Mouse (Mus musculus) frontal cortex, postnatal 14 days (tissue): ENCODE data around the gene 4930455H04Rik.

Experiments
- DNase-seq, 2 experiments: peaks; one replicate each; pipeline ENCODE4 v3.0.0; 2022; ENCODE audit warnings: low spot score in 2 of 2

The 4930455H04Rik gene

DNA sequence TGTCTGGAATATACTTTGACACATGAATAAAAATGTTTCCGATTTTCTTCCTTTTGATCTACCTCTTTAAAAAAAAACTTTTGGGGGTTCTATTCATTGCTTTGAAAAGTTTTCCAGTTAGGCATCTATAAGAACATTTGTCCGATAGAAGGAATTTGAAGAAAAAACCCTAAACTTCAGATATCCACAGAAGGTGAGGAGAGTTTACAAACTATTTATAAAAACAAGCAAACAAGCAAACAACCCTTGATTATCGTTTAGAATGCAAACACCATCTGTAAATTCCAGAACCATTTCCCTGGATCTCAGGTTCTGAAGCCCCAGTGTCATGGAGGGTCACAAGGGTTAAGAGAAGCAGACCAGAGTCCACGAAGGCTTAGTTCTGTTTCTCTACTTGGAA is at the start of gene 4930455H04Rik:
Gene 4930455H04Rik, plus strand, starts transcription at position 301 of the 400 bp plus-strand sequence.
- no peak for DNase-seq

DNA sequence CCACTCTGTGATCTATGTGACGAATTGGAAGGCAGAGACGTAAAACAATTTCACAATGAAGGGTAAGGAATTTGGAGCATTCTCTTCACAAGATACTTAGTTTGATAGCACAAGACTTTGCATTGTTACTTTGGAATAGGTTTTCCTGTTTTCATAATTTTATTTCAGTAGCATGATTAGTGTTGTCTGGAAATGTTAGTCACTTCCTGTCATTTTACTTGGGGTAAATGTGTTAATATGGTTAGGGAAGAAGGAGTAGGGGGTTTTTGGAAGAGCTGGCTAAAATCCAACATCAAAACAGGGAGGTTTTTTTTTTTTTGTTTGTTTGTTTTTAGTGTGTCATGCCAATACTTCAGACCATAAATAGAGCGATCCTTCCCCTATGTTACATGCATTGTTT is 46.5 kb upstream of the 4930455H04Rik start:
- no peak for DNase-seq

DNA sequence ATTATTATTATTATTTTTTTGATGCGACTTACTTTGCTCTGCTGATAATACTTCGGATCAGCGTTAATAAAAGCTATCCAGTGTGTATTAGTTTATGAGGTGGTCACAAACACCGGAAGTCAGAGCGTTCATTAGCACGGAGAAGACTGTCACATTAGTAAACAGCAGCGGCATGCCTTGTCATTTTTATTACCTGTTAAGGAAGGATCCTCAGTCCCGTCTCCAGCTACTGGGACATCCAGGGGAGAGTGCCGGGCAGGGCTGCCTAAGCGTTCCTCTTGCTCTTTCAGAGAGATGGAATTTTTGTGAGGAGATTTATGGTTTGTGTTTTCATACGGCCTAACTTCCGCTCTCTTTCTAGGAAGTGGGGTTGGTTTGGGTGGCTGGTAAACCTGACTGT is 45.0 kb upstream of the 4930455H04Rik start:
- no peak for DNase-seq

DNA sequence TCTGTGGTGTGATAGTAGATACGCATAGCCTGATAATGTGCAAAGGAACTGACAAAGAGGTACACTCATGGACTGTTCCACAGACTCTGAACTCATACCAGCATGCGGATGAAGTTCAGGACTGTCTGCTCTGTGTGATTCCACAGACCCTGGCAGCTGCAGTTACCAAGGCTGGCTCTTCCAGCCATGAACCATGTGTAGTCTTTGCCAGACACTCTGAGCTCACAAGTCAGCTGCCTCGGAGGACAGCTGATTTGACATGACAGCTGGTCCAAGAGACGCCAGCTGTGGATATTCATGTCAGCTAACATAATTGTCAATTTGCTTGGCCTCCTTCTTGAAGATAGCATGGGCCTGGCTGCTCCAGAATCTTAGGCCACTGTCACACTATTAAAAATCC is 39.1 kb upstream of the 4930455H04Rik start:
- no peak for DNase-seq

DNA sequence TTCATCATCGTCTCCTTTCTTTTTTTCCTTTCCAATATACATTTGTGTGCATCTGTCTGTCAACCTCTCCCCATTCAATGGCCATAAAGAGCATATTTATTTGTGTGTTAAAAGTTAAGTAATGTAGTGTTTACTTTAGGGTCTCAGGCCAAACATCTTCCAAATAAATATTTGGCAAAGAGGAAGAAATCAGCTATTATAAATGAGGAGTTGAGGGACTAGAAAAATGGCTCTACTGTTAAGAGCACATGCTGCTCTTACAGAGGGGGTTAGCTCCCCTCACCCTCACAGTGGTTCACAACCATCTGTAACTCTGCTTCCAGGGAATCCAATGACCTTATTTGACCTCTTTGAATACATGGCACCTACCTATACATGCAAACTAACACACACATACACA is 34.9 kb upstream of the 4930455H04Rik start:
- DNase-seq = no peak

DNA sequence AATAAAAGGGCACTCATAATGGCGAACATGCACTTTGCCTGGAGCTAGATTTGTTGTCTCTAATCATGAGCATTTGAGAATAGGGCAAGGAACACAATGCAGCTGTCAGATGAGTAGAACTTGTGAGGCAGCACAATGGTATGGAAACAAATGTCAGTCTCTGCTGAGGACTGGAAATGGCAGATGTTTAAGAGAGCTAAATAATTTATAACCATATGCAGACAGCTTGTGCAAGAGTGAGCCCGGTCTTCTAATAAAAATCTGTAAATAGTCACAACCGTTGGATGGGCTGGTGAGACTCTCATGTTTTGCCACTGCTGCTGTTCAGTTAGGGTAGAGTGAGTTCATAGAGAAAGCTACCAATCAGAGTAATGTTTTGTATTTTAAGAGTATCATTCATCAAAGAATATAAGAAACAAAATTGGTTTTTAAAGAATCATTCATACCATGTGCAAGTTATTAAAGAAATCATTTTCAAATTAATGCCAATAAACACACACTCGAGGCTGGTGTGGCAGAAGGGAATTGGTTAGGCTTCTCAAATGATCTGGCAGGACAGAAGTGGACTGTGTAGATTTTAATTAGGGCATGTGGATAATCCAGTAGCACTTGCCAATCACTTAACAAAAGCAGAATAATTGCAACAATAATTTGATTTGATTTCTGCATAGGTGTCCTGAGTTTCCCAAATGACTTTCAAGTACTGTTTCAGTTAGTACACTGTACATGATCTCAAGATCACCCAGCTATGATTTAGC is 31.0 kb upstream of the 4930455H04Rik start:
- DNase-seq = no peak

DNA sequence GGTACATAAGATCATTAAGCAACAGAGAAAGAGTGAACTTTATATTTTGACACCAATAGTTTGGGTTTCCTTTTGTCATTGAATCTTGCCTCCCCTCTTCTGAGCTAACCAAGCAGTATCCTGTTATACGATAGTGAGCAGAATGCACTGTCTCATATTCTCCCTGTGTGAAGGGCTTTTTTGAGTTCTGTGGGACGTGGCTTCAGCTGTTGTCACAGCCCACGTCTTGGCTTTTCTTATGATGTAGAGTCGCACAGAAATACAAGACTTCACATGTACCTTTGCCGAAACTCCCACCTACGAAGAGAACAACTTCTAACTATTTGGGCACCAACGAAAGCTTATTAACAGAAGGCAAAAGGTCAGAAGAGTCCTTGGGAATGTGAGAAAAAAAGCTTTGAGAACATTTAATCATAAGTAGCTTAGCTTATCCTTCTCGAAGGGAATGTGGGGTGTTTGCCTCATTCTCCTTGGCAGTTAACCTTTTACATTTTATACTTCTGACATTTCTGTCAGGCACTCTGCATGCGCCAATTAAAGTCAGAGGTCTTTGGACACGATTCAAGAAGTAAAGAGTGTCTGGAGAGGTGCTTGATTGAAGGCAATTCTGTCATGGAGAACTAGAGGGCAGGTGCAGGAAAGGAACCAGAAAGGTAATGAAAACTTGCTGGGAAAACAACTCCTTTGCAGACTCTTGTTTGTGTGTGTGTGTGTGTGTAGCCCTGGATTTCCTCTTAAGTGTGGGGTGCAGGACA is 27.1 kb upstream of the 4930455H04Rik start:
- peak in 1 of 2 experiments; percentile 18 for DNase-seq

DNA sequence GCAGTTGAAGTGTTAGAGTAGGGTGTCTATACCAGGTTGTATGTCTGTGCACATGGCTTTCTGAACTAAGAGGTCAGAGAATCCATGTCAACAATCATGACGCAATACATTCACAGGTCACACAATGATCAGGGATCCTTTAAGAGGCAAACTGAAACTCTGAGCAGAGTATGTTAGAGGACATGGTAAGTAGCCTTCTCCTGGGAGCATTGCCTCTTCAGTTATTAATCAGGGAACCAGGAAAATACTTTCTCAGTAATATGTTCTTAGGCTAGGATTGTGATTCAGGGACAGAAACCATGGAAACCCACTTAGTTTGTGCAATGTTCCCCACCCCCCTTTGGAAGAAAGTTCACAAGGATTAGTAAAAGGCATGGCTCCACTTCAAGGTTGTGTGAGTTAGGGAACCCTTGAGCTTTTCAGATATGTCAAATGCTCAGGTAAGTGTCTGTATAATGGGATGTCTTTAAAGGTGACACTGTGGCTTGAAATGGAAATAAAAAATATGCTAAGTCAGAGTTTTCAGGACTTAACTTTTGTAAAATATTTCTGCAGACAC is 26.4 kb upstream of the 4930455H04Rik start:
- DNase-seq = no peak

DNA sequence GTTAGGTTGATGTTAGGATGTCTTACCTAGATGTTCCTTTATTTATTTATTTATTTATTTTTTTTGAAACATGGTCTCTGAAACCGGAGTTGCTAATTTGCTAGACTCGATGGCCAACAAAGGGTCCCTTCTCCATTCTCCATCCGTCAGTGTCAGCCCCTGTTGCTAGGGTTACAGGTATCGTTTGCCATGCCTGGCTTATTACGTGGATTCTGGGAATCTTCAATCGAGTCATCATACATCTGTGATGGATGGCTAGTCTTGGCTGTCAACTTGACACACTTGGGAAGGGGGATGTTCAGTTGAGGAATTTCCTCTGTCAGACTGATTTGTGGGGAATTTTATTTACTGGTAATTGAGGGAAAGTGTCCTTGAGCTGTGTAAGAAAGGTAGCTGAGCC is 25.3 kb upstream of the 4930455H04Rik start:
- DNase-seq = no peak

DNA sequence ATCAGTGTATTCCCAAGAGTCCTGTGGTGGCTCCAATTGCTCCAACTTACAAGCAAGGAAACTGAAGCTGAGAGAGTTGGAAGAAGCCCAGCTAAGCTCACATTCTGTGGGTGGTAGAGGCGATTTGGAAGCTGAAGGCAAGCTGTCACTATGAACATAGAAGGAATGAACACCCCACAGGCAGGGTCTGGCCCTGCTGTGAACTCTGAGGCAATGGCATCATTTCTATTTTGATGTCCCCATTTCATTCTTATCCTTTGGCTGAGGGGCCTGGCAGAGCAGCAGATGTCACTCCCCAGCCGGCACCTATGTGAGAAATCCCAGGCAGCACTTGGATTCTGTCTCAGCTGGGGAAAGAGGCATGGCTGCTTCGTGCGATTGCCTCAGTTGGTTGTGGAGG is 24.6 kb upstream of the 4930455H04Rik start:
- no peak for DNase-seq

DNA sequence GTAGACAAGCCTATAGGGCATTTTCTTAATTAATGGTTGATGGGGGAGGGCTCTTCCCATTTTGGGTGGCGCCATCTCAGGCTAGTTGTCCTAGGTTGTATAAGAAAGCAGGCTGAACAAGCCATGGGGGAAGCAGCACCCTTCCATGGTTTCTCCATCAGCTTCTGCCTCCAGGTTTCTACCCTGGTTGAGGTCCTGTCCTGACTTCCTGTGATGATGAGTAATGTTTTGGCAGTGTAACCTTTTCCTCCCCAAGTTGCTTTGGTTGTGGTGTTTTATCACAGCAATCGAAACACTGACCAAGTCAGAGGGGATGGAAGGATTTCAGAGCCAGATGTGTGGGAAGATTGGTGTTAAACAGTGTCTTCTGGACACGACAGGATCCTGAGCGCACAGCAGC is 21.6 kb upstream of the 4930455H04Rik start:
- no peak for DNase-seq

DNA sequence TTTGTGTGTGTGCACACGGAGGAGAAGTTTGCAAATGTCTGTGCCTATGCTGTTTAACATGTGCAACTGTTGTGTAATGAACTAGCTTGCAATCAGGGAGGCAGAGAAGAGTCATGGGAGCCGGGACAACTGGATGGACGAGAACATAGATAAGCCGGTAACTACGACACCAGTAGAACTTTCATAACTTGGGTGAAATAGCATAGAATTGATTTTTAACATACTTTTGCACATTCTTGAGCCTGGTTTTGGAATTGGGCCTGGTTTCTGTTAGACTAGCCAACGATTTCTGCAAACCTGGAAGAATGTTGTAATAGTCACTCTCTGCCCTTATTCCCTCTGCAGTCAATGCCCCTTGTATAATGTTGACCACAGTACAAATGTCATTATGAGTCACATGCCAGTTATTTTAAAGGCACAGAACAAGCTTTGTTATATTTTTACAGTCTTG is 17.4 kb upstream of the 4930455H04Rik start:
- no peak for DNase-seq

DNA sequence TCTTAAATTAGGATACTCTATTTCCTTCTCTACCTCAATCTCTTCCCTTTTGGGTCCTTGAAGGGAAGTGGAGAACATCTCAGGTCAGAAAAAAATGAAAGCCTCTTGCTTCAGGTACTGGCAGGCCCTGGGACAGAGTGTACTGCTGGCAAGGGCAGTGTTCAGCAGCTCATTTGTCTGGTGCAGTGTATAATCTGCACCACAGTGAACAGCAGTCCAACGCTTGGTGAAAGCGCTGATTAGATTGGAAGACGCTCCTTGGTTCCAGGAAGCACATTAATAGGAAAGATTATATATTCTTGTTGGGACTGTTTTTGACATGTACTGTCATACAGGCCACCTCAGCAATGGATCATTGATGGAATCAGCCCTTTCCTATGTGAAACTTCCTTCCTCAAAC is 16.6 kb upstream of the 4930455H04Rik start:
- DNase-seq = no peak

DNA sequence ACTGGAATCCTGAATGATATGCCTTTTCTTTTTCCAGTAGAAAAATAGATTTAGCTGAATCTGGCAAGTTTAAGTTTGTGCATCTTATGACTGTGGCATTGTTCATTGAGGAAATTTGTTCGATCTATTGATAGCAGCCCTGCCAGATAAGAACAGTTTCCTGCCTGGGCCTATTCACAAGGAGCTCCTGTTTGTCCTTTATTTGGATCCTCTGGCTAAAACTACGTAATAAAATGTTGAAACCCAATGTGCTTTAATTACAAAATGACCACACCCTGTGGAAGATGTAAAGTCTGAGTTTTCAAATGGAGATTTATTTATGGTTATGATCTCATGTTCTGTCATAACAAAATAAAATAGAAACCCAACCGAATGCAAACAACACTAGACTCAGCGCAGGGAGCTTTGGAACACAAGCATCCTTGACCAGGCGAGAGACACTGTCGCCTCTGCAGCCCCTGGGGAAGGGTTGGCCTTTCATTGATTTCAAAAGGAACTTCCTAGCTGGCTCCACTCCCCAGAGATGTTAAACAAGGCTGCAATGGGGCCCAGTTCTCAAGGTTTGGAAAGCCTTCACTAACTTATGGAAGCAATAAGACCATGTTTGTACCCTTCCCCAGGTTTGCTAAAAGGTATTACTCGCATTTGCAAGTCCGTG is 15.7 kb upstream of the 4930455H04Rik start:
- DNase-seq = no peak

DNA sequence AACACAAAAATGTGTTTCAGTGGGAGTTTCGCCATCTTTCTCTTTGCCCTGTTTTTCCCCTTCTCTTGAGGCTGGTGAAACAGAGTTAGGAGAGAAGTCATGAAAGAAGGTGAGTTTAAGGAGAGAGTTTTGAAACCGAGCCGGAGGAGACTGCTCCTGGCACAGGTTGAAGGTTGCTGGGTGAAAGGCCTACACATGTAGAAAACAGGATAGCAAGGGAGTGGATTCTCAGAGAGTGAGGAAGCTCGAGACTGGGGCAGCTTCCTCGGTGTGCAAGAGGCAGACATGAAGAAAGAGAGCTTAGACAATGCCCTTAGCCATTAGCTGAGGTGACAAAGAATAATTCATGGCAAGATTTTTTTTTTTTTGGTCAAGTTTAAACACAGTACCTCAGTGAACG is 14.7 kb upstream of the 4930455H04Rik start:
- no peak for DNase-seq

DNA sequence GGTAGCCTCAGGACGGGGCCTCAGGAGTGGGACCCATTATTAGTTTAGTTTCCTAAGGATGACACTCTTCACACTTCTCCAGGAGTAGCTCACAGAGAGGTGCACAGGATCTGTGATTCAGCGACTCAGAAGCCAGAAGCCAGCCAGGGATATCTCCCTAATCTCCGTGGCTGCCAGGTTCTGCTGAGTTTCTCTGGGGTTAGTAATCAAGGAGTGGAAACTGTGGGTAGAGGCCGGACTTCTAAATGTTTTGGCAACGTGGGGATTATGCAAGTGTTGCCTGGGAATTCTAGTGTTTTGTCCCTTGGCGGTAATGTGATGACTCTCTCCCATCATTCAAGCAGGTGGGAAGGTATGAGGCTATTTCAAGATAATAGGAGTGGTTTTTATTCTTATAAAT is 13.0 kb upstream of the 4930455H04Rik start:
- DNase-seq = no peak

DNA sequence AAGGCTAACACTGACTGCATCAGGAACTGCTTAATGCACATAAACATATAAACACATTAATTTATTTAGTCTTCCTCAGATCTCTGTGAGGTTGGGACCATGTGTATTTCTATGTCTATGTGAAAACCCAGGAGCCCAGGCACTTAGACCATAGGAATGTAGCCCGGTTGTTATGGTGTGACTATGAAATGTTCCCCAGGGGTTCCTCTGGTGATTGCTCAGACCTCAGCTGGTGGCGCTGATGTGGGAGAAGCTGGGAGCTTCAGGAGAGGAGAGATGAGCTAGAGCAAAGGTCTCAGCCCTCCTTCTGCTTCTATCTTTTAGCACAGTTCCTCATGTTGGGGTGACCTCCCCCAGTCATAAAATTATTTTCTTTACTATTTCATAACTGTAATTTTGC is 7.7 kb upstream of the 4930455H04Rik start:
- DNase-seq = no peak

DNA sequence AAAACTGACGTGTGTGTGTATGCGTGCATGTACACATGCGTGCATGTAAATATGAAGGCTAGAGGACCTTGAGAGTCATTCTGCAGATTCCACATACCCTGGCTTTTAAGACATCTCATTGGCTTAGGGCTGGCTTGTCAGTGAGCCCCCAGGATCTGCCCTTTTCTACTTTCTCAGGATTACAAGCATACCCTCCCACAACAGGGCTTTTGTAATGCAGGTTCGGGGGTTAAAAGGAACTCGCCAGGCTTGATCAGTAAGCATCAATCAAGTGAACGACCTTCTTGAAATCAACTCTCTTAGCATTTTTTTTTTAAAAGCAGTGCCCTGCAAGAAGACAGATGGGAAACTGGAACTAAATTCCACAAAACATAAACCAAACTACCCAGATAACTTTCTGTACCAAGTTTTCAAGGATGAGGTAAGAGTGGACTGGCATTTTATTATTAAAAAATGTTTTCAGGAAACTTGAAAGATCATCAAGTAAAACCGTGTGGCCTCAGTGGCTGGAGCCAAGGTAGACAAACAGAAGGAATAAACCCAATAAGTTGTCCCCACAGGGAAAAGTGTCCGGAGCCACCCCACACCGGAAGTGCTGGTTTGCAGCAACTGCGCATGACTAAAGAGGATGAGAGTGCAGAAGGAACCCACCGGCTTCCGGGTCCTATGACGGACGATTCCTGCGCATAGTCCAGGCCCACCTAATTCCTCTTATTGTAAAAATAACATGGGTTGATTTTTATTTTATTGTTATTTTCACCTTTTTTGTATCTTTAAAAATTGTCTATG is 6.5 kb upstream of the 4930455H04Rik start:
- DNase-seq = no peak

DNA sequence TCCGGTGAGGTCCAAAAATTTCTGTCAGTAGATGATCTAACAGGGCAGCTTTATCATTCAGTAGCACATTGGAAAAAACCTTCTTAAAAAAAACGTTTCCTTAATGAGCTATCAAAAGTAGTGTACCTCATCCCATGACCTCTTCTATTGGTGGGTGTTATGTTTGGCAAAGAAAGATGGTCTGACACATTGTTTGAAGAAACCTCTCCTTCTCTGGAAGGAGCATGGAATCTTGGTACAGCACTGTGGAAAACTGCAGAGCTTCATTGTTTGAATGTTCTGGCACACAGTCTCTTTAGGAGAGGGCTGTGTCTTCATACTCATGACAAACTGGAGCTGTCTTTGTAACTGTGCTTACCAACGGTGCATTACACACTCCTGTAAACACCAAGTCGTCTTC is 4.9 kb upstream of the 4930455H04Rik start:
- no peak for DNase-seq

DNA sequence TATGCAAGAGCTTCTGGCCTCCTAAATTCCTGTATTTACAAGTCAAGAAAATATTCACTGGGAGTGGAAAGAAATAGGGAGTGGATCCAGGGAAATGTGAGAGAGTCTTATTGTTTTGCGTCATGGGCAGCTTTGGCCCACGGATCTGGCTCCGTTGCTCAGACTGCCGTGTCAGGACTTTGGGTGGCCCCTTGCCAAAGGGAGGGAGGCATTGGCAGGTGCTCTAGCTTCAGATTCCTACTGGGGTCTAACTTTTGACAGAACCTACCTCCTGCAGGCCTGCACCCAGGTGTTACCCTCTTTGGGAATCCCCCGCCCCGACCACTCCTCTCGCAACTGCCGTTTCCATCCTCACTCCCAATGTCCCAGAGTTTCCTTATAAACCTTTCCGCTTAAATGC is 3.6 kb upstream of the 4930455H04Rik start:
- DNase-seq = no peak

DNA sequence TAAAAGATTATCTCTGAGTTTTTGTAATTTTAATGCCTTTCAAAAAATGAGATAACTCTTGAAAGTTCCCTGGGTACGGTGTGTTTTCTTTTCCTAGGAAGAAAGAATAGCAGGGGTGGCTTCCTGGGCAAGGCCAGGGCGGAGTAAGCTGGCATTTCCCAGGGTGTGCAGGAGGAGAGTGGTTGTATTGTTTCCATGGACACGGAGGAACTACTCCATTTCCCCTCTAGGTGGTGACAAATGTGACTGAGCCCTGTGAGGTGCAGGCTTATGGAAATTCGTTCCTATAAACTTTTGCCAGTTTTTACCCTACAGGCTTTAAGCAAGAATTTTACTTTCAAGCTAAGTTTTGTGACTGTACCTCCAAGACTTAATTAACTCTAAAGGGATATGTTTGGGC is 1.8 kb upstream of the 4930455H04Rik start:
- DNase-seq = peak; percentile 35 to 36

DNA sequence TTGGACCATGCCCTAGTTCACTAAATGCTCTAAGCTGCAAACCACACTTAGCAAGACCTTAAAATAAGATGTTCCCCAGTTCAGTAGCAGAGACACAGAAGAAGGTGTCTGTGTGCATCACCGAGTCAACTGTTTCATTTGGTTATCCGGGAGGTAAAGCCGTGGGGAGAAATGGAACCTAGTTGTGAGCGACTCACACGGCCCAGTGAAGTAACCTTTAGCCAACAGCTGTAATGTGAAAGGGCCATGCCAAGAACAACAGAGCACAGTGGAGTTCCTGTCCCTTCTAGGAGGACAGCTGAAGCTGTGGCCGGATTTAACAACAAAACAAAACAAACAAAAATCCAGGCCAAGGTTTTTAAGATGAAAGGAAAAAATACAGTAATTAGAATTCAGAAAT is 1.3 kb upstream of the 4930455H04Rik start:
- DNase-seq = no peak
